Mouse (Mus musculus) olfactory bulb, adult 2 months (tissue): ENCODE results near the gene Plekhg3.

Experiments used
- CTCF ChIP-seq: fragments of 200-500 bp; IDR thresholded peaks from 2 replicates; pipeline ENCODE4 v1.5.1; 2012; ENCODE audit warnings: low read depth, mild to moderate bottlenecking, low read length, moderate library complexity; ENCODE audit not compliant: insufficient read depth
- POLR2A ChIP-seq: fragments of 200-500 bp; IDR thresholded peaks from 2 replicates; pipeline ENCODE4 v1.6.1; 2012; ENCODE audit warnings: mild to moderate bottlenecking, low read depth, low read length, moderate library complexity; ENCODE audit not compliant: insufficient read depth

- TF ChIP-seq POLR2A (no peak), CTCF (no peak)
Measured at GRCm38 (mm10) chr12:76585028-76585427, 54.3 kb downstream of the Plekhg3 start.
